Mouse (Mus musculus): ENCODE data around the gene Arl9. TPM values are rescaled to one million over a fixed set of nuclear protein-coding genes. Genes with fewer than 3 reads are reported as not detected.
"Not testable (repeated sequence)": the region's sequence is repeated elsewhere in the genome, so short reads cannot be mapped to it uniquely, and the experiment has no call there.

The Arl9 gene
- not detected in 3 replicates for total RNA-seq (2017)

GRCm38 (mm10) chr5:77004051-77004821 is at the start of gene Arl9:
TSS of gene Arl9 (plus strand) at chr5:77004055.
- no peak for ATAC-seq (replicated peaks; ENCODE audit: insufficient number of reproducible peaks, low FRiP score, low TSS enrichment, poor library complexity, severe bottlenecking)

- ATAC-seq (replicated peaks; ENCODE audit: insufficient number of reproducible peaks, low FRiP score, low TSS enrichment, poor library complexity, severe bottlenecking): no peak
These were observed 49.5 kb upstream of the Arl9 start for GRCm38 (mm10) chr5:76954271-76954900.

- no peak for ATAC-seq (replicated peaks; ENCODE audit: insufficient number of reproducible peaks, low FRiP score, low TSS enrichment, poor library complexity, severe bottlenecking)
These were observed 48.4 kb upstream of the Arl9 start for GRCm38 (mm10) chr5:76955474-76955873.

- peak; percentile 66; the same call in 1 of the 2 replicates for ATAC-seq (replicated peaks; ENCODE audit: insufficient number of reproducible peaks, low FRiP score, low TSS enrichment, poor library complexity, severe bottlenecking)
These were observed 45.9 kb upstream of the Arl9 start for GRCm38 (mm10) chr5:76957954-76958353.

- no peak for ATAC-seq (replicated peaks; ENCODE audit: insufficient number of reproducible peaks, low FRiP score, low TSS enrichment, poor library complexity, severe bottlenecking)
These were observed 44.3 kb upstream of the Arl9 start for GRCm38 (mm10) chr5:76959587-76959986.

- no peak for ATAC-seq (replicated peaks; ENCODE audit: insufficient number of reproducible peaks, low FRiP score, low TSS enrichment, poor library complexity, severe bottlenecking)
These were observed 41.3 kb upstream of the Arl9 start for GRCm38 (mm10) chr5:76962545-76962944.

GRCm38 (mm10) chr5:76964651-76965050 is 39.2 kb upstream of the Arl9 start:
- no peak for ATAC-seq (replicated peaks; ENCODE audit: insufficient number of reproducible peaks, low FRiP score, low TSS enrichment, poor library complexity, severe bottlenecking)

GRCm38 (mm10) chr5:76969250-76969649 is 34.6 kb upstream of the Arl9 start:
- ATAC-seq (replicated peaks; ENCODE audit: insufficient number of reproducible peaks, low FRiP score, low TSS enrichment, poor library complexity, severe bottlenecking): no peak

GRCm38 (mm10) chr5:76971115-76971514 is 32.7 kb upstream of the Arl9 start:
- ATAC-seq (replicated peaks; ENCODE audit: insufficient number of reproducible peaks, low FRiP score, low TSS enrichment, poor library complexity, severe bottlenecking): not testable (repeated sequence)

GRCm38 (mm10) chr5:76973488-76973887 is 30.4 kb upstream of the Arl9 start:
- ATAC-seq (replicated peaks; ENCODE audit: insufficient number of reproducible peaks, low FRiP score, low TSS enrichment, poor library complexity, severe bottlenecking): no peak

- ATAC-seq (replicated peaks; ENCODE audit: insufficient number of reproducible peaks, low FRiP score, low TSS enrichment, poor library complexity, severe bottlenecking): peak; percentile 9; the same call in 1 of the 2 replicates
These were observed 29.7 kb upstream of the Arl9 start for GRCm38 (mm10) chr5:76974207-76974553.

- peak; percentile 94 for ATAC-seq (replicated peaks; ENCODE audit: insufficient number of reproducible peaks, low FRiP score, low TSS enrichment, poor library complexity, severe bottlenecking)
These were observed 29.1 kb upstream of the Arl9 start, which contains the start of gene Srp72 for GRCm38 (mm10) chr5:76974554-76975285. TSS of gene Srp72 (plus strand) at chr5:76974683.

- ATAC-seq (replicated peaks; ENCODE audit: insufficient number of reproducible peaks, low FRiP score, low TSS enrichment, poor library complexity, severe bottlenecking): no peak
These were observed 28.1 kb upstream of the Arl9 start for GRCm38 (mm10) chr5:76975736-76976135.

- no peak for ATAC-seq (replicated peaks; ENCODE audit: insufficient number of reproducible peaks, low FRiP score, low TSS enrichment, poor library complexity, severe bottlenecking)
These were observed 19.8 kb upstream of the Arl9 start for GRCm38 (mm10) chr5:76984015-76984414.

GRCm38 (mm10) chr5:76990789-76991188 is 13.1 kb upstream of the Arl9 start:
- no peak for ATAC-seq (replicated peaks; ENCODE audit: insufficient number of reproducible peaks, low FRiP score, low TSS enrichment, poor library complexity, severe bottlenecking)

- no peak for ATAC-seq (replicated peaks; ENCODE audit: insufficient number of reproducible peaks, low FRiP score, low TSS enrichment, poor library complexity, severe bottlenecking)
These were observed 10.6 kb upstream of the Arl9 start for GRCm38 (mm10) chr5:76993174-76993814.

- no peak for ATAC-seq (replicated peaks; ENCODE audit: insufficient number of reproducible peaks, low FRiP score, low TSS enrichment, poor library complexity, severe bottlenecking)
These were observed 5.4 kb upstream of the Arl9 start for GRCm38 (mm10) chr5:76998416-76998815.

GRCm38 (mm10) chr5:77001192-77001591 is 2.7 kb upstream of the Arl9 start:
- no peak for ATAC-seq (replicated peaks; ENCODE audit: insufficient number of reproducible peaks, low FRiP score, low TSS enrichment, poor library complexity, severe bottlenecking)

GRCm38 (mm10) chr5:77010352-77010751 is 6.5 kb downstream of the Arl9 start:
- ATAC-seq (replicated peaks; ENCODE audit: insufficient number of reproducible peaks, low FRiP score, low TSS enrichment, poor library complexity, severe bottlenecking): no peak
